Mouse (Mus musculus): ENCODE measurements around the gene Gm4791. TPM values are rescaled to one million over a fixed set of nuclear protein-coding genes. Genes with fewer than 3 reads are reported as not detected.

Gene Gm4791
- not detected for total RNA-seq (2021)
- long read RNA-seq, result 0 reads

DNA sequence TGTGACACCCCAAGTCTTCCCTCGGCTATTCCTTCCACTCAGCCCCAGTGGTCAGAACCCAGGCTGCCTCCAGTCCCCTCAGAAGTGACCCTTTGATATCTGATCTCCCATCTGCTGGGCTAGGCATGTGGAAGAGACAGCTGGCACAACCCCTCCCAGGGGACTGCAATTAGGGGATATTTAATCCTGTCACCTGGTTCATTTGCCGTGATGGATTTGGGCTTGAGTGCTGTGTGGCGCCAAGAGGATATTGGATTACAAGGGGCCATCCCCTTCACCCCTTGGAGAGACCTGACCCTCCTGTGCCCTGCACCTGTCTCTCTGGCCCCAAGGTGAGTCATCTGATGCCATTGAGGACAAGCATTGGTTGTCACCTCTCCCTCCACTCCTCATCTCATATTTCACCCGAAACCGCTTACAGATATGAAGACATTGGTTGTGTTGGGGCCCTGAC is at the start of gene Gm4791:
Gene Gm4791 (plus strand): TSS at position 404 of the 454 bp plus-strand sequence.
- no peak for DNase-seq (ENCODE audit: low spot score in 2 of 2)

DNA sequence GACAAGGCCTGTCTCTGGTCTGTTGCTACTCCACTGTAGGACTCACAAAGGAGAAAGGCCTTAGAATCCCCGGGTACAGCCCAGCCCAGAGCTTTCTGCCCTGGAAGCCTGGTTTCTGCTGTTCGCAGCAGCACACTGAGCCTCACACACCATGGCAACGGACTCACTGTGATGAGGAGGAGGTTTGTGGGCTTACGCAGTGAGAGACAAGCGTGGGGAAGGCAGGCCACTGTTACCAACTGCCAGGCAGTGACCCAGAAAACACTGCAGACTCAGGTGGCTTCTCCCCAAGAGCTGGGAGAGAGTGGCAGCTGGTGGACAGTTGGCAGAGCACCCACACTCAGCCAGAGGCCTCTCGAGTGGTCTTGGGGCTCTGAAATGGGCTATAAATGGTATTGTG is 42.3 kb upstream of the Gm4791 start:
- peak; percentile 39 to 55 for DNase-seq (ENCODE audit: low spot score in 2 of 2)

DNA sequence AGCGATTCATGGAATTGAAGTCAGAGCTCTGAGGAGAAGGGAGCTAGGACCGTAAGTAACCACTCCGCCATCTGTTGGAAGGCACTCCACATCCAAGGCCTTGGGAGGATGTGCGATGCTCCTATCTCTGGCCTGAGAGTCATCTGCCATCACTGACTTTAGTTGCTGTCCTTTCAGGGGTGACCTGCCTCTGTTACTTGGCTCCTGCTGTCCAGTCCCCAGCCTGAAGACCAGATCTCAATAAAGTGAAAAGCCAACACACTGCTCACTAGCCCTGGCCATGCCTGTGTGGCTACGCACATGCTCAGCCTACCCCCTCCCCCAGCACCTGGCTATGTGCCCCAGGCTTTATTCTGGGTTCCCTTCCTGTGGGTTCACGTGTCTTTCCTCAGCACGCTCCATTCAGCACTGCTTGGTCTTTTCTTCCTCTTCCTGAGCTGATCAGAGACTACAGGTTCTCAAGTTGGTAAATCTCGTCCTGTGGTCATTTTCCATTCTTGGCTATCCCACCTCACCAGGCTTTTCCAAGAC is 41.1 kb upstream of the Gm4791 start:
- no peak for DNase-seq (ENCODE audit: low spot score in 2 of 2)

DNA sequence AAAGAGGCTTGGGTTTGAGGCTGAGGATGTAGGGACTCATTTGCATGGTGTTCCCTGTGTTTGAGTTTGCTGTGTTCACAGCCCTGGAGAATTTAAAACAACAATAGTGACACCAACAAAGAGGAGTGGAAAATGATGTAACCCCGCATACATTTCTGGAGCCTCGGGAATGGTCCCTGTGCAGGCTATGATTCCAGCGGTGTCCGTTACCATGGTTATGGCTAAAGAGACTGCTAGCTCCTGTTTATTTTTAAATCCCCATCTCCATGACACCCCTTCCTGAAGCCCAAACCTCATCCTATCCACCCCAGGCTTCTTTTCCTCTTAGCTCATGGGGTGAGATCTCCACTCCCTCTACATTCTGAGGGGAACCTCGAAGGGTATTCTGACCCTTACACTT is 32.5 kb upstream of the Gm4791 start:
- DNase-seq (ENCODE audit: low spot score in 2 of 2), result no peak

DNA sequence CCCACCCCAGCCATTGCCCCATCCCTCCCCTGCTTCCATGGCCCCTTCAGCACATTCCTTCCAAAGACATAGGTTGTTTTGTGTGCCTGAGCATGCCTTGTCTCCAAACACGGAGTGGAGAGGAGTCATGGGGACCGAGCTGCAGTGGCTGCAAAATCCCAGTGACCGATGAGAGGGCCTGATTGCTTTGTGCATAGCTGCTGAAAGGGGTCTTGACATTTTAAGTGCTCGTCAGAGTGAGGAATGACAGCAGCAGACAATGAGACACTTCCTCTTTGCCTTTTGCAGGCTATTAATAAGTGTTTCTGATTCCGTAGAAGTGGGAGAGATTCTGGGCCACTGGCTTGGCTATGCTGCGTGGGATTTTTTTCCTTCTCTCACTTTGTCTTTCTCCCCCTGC is 29.6 kb upstream of the Gm4791 start:
- DNase-seq (ENCODE audit: low spot score in 2 of 2), result no peak

DNA sequence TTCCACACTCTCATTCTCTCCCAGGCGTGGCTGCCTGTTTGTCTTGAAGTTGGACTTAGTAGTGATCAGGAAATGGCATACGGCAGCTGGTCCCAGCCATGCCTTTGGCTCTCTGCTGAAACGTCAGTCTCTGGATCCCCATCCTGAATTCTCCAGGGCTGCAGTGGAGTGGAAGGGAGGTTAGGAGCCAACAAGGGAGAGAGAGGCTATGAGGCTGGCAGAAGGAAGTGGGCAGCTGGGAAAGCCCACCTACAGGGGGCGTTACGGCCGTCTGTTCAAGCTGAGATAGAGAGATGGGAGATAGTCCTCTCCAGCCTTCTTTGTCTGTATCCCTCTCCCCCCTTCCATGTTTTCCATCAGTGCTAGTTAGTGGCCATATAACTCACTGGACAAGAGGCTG is 29.1 kb upstream of the Gm4791 start:
- no peak for DNase-seq (ENCODE audit: low spot score in 2 of 2)

DNA sequence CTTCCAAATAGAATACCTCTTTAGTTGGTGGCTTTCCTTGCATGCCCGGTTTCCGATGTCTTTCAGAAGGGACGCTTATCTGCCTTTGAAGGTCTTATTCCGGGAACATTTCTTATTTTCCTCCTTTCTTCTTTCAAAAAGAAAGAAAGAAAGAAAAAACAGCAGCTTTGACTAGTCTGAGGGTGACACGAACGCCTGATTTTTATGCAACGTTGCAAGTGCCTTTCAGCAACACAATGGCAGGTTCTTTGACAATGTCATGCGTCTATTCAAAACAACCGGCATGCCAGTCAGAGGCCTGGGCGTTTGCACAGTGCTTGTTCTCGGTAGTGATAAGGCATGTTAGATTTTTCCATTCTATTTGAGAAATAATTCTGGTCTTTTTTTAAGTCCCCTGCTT is 19.7 kb upstream of the Gm4791 start:
- no peak for DNase-seq (ENCODE audit: low spot score in 2 of 2)

DNA sequence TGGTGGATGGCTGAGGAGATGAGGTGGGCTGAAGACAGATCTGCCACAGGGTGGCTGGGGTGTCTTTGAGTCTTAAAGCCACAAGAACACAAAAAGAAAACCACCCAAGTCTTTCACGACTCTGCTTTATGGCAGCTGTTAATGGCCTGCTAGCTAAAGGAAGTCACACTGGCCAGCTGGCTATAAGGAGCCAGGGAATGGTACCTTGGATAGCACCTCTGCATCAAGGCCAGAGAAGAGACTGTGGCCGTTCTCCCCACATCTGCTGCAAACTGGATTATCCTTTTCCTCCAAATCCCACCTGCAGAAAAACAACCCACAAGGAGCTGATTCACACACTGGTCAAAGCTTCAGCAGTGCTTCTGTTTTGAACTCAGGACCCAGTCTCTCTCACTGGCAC is 18.4 kb upstream of the Gm4791 start:
- DNase-seq (ENCODE audit: low spot score in 2 of 2), result no peak

DNA sequence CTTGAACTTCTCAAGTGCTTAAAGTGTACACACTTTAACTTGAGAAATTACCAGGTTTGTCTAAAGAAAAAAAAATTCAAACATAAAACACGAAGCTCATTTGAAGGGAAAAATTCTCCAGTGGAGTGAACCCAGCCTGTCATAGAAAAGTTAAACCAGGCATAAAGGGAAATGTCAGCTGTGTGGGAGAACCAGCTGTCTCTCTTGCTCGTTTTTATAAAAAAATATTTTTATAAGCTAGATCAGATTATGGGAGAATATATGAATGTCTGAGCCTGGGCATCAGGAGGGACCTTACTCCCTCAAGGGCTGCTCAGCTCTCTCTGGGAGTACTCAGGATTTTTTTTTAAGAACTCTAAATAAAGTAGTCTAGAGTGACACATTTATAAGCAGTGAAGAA is 15.1 kb upstream of the Gm4791 start:
- DNase-seq (ENCODE audit: low spot score in 2 of 2), result peak; percentile 27 to 56

DNA sequence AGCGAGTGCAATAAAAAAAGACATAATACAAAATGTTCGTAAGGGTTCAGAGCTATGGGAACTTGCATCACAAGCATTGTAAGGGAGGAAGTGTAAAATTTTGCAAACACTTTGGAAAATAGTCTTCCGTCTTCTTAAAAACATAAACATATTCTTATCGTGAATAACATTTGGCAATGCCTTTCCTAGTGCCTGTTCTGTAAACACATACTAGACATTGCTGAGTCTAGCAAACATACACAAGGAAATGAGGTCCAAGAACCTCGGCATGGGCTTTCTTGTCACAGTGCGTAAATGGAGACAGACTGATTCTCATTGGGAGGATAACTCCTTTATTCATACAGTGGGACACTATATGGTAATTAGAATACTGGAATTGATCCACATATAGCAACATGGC is 43.0 kb downstream of the Gm4791 start:
- DNase-seq (ENCODE audit: low spot score in 2 of 2), result no peak
